Mouse (Mus musculus) natural killer cell, adult 2 months (primary cell): ENCODE results near the gene Hand2.

ENCODE experiments used
- DNase-seq, 2 experiments: peaks; one replicate each; pipeline ENCODE4 v3.0.0; 2022; ENCODE audit warnings: low spot score in 2 of 2

Hand2 gene

DNA sequence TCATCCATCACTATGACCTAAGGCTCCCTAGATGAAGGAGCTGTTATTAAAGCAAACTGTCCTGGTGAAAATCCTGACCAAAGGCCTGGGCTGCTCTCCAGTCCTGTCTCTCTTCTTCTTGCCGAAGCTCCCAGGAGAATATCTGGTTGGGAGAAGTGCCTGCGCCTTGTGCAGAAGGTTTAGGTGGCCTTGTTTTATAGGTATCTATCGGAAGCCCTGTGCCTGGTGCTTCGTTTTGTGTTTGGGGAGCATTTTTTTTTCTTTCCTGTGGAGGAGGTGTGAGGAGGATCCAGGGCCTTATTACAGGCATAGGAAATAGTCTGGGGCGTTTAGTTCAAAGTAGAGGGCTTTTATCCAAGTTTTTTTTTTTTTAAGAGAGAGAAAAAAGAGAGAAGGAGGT lies 3.9 kb downstream of the Hand2 start:
- no peak for DNase-seq

DNA sequence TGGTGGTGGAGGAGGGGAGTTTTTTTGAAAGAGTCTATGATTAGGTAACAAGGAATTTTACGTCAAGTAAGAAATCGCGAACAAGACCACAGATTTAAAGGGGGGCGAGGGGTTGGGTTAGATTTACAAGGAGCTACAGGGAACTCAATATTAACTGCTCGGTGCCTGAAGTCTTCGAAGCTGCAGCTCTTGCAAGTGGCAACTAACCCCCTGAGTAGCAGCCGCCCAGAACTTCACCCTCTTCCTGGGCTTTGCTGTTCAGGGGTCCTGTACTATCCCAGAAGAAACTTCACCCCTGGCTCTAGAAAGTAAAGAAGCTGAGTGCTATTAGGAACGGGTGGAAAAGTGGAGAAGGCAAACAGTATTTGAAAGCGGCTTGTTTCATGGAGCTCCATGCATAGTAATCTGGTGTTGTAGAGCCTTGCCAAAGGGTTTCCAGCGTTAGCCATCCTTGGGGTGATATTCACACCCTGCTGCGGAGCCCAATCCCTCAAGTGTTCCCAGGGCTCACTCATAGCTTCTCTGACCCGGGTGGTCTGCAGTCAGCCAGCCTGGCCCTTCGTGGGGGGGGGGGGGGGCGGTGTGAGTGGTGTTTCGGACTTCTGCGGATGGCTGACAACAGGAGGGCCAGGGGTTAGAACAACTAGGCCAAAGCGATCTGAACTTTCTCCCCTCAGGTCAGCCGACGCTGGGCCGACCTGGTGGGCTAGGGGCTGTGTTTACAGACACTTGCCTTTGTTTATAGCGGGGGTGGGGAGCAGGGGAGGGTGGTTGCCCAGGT lies 4.5 kb downstream of the Hand2 start:
- no peak for DNase-seq

DNA sequence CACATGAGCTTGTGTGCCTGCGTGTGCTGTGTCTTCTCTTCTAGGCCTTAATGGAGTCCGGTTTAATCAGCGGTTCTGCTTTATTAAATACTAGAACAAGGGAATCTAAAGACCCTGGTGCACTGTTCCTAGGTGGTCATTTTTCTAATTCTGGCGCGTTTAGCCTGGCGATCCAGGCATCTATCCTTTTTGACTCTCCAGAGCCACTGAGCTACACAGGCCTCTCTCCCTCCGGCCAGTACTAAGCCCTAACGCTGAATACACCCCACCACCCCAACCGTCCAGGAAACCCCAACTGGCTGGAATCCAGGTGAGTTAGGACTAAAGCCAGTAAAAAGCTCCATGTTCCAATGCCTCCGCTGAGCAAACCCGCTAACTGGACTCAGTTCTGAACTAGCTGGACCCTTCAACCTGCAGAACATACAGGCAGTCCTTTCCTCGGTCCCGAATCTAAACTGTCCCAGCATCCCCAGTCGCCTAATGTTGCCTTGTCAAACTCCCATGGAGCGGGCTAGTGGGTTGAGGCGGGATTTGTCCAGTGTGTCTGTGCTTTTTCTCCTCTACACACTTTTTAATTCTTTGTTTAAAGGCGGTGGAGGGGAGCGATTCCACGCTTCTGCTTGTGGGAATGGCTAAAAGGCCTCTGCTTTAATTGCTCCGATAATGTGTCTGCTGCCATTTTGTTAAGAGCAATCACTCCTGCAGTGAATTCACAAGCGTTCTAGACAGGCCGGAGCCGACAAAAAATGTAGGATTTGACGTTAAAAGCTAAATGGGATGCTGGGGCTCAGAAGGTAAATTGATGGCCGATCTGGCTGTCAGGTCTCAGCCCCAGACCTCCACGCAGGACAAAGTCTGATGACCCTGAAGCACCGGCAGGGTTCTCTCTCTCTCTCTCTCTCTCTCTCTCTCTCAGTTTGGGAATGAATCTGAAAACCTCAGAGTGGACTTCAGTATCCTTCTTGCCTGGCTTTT lies 5.6 kb downstream of the Hand2 start:
- no peak for DNase-seq

DNA sequence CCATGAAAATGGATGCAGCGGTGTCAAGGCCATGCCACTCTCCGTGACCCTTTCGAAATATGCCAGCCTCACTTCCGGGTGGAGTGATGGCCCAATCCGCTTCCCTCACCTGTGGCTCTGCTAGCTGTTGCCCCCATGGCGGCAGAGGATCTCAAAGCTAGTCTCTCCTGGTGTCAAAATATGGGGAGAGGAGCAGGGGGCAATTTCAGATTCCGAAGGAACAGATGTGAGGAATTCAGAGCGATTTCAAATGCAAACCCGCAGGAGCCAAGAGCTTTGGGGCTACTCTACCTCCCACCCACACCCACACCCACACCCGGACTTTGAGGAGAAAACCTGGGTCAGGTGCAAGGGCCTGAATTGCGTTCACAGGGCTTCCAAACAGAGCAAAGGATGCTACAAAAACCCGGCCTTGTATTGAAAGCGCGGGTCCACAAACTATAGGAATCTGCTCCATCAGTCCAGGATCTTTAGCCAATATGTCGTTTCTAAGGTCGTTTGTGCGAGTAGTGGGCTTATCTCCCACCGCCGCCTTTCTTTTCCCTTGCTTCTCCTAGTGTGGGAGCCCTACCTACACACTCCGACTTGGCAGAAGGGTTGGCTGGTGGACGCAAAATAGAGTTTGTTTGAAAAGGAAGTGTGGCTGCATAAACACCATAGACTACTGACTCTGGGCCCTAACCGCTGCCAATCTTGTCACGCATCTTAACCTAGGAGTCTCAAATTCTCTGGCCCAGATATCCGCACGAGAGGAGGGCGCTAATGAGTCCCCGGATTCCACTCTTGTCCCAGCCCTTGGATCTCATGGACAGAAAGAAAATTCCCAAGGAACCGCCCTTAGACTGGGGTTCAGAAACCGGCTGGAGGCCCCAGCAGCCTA lies 6.7 kb downstream of the Hand2 start:
- no peak for DNase-seq

DNA sequence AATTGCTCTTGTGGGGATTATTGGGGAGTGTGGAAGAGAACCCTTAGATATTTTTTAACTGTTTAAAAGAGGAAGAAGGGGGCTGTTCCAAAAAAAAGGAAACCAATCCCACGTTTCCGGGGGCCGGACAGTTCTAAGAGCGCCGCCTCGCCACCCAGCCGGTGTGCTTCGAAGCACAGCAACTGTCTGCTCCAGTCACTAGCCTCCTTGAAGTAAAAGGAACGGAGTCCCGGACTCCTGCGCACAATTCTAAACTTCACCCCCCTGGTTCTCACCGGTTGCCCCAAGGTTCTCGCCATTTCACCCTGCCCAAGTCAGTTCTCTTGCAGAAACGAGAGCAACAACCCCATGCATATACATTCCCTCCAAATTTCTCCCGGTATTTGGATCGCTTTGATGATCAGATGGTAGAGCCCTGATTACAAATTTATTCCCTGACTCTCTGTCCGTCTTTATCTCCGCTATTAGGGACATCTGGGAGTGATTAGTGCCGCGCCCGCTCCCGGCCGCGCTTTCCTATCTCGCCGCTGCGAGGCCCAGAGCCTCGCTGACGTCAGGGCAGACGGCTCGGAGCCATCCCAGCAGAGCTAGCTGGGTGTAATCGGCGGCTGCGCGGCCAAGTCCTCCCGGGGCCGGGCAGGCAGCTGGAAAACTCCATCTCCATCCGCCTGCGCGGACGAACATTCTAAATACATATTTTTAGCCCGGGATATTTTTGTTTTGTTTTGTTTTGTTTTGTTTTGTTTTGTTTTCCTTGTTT lies 7.6 kb downstream of the Hand2 start:
- DNase-seq: no peak

DNA sequence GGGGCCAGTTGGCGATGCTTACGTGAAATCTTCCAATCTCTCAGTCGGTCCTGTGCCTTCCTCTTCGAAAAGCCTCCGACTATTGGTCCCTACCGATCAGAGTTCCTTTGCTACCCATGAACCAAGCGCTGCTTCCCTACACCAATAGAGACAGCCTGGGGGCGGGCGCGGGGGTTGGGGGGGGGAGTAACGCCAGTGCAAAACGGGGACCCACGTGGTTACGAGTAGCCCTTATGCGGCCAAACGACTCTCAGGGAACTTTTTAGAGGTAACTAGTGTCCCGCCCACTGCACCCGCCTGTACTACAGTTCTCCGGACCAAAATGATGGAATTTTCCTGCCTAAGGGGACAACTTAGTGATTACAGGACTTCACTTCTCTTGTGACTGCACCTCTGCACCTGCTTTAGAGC lies 8.2 kb downstream of the Hand2 start:
- no peak for DNase-seq

DNA sequence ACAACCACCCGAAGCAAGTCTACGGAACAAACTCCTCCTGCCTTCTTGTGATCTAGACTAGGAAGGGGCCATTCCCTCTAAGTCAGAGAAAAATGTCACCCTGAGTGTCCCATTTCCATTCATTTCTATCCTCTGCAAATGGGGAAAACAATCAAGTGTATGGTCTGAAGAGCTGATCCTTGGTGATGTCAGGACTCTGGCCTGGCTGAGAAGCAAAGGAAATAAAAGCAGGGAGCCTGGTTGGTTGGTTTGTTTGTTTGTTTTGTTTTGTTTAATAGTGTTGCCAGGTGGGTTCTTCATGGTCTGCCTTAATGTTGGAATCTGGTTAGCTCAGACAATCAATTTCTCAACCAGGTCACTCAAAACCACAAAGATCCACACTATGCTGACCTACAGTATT lies 9.3 kb downstream of the Hand2 start:
- no peak for DNase-seq

DNA sequence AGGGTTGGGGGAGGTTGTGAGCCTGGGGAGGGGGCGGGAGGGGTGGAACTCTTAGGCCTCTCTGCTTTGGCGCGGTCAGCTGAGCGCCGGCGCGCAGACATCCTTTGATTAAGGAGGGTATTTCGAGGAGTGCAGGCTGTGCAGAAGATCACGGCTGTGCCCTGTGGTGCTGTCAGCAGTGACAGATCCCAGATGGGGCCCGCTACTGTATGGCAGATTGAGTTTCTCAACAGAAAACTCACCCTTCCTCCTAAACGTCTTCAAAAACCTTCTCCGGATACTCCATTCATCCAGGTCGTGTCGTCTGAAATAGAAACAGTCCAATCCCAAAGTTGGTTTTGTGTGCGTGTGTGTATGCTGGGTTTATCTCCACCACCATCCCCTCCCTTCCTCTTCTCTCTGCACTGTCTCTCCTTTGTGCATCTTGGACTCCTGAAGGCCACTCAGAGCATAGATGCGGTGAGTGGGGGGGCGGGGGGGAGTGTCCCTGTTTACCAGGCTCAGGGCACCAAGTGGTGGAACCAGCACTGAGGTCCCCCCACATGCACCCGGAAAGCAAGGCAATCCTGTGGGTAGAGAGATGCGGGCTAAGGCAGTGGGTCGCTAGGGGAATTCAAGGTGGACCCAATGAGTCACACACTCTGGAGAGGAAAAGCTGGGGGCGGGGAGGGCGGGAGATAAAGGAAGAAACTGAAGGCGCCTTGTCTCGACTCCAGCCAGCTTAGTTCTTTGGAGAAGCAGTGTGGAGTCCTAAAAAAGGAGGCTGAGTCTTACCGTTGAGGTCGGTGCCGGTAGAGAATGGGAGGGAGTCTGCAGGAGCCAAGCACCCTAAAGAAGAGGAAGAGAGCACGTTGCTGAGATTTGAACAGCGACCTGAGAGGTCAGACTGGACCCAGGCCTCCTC lies 11.2 kb downstream of the Hand2 start:
- no peak for DNase-seq

DNA sequence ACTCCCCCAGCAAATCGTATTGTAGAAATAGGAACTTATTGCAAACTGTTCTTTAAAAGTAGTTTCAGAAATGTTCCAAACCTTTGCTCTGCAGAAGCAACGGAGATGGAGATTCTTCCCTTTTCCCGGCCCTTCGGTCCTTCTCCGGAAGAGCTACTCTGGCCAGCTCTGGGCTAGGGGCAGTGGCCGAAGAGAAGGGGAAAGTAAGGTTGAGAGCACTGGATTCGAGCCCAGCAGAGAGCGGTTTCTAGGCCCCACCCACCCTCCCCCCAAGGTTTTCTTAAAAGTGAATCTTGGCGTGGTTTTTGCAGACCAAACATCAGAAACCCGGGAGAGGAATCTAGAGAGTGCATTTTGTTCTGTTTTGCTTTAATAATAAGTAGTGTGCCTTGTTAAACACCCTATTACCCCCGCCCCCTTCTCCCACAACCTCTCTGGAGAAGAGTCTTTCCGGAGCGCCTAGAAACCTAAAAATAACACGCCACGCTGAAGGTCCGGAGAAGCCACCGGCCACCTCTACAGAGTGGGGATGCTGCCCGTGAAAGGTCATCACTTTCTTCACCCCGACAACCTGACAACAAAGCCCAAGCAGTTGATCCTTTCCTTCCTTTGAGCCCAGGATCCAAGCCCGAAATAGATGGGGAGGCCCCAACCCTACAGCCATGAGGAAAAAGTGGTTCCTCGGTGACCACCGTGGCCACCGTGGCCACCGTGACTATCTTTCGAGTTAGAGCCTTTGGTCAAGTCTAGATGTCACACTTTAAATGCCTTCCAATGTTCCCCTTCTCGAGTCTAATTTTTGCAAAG lies 12.1 kb downstream of the Hand2 start:
- no peak for DNase-seq

DNA sequence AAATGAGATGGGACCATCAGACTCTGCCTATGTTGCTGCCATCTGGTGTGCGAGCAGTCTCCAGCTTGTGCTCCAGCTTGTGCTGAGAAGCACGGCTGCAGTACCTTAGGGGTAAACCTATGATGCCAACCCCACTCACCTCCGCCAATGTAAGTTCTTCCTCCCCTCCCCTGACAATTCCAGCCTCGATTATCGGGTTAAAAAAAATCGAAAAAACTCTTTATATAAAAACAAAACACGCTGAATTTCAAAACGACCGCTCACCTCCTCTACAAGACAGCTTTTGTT lies 12.6 kb downstream of the Hand2 start:
- DNase-seq: no peak

DNA sequence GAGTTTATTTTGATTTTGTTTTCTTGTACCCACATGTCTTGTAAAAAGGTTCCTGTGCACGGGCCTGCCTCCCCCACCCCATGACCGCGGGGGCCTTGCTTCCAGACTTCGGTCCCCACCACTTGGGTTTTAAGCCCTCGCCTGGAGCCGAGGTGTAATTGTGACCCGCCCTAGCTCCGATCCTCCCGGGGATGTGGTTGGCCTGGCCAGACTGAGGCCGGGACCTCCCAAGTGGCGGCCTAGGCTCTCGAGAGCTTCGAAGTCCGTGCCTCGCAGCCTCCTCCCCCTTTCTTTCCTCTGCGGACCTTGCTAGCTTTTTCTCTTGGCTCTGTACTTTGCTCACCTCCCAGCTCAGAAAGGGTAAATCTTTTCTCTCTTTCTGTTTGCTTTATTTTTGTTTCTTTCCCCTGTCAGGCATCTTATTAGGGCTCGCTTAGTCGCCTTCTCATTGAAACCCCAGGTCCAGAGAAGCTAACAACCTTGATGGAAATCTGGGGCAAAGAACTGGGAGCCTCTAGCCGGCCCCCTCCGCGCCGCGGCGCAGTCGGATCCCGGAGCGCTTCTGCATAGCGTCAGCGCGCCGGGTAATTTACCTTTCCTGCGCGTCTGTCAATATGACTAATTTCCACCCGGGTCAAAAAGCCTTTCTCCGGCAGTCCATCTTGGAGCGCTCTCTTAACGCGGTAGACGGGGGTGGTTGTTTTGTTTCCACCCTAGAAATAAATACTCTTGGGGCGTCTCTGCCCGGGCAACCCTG lies 13.2 kb downstream of the Hand2 start:
- DNase-seq: no peak

DNA sequence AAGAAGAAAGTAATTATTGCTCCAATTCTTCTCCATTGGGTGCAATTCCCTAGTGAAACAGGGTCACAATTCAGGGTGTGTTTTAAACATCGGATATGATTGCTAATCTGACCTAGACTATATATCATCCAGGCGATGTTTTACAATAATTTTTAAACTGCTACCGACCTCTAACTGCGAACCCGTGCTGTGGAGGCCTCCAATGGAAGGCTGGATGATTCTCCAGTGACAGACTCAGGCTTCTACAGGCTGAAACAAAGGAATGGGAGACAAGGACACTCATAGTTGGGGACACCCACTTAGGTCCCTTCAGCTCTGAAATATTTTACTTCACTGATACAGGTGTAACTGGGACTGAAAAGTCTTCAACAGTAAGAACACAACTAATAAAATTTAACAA lies 13.9 kb downstream of the Hand2 start:
- no peak for DNase-seq

DNA sequence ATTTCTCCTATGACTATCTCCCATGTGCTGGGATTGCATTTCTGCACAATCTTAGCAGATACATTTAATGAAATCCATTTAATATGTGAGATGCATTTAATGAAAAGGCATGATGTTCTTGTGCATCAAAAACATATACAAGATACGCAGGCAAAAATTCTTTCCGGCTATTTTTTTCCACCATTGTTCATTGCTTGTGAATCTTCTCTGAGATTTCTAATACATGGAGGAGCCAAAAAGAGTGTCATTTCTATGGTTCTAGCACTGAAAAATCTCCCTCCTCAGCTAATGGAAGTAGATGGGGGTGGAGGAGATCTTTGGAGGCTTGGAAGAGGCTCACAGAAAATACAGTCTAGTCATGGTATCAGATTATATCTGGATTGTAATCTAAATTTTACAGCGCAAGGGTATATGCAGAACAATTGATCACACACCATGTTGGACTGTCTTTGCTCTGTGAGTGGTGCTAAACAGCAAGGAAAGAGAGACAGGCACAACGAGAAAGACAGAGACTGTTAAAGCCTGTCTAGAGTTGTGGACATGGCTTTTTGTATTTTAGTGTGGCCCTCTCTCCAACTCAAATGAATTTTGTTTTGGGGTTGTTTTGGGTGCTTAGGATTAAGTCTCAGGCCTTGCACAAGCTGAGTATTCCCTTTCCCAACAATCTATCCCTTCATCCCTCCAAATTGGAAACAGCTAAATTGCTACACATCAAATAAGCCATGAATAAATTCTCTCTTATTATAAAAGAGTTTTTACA lies 16.7 kb downstream of the Hand2 start:
- DNase-seq: no peak

DNA sequence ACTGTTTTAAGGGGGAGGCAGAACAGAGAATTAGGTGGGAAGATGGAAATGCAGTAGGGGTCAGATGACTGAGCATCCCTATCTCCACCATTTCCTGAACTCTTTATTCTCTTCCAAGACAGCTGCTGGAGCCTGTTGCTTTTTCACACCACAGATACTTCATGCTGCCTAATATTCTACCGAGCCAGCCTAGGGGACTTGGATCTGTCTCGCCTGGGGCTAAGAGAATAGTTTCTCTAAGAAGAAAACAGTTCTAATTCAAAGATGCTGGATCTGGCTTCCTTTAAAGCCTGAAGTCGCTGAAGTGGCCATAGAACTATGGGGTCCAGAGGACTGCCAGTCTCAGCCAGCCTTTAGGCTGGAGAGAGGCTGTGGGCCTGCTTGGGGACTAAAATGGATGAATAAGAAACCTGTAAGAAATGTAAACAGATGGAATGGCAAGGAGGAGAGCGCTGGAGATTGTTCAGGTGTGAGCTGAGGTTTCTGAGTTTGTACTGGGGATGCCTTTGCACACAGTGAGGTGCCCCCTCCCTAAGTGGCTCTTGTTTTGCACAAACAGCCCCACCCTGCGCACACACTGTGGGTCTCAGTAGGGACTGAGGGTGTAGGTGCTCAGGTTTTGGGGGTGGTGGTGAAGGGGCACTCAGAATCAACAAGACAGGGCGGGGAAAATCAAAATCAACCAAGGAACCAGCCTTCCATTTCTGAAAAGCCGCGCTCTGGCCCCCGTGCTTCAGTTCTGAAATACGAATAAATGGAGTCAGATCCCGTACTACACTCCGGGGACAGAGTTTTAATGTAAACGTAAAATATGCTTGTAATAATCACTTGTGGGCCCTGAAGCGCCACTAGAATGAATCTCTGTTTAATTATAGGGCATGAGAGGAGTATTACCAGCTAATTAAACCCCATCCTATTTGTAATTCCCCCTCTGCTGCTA lies 19.2 kb downstream of the Hand2 start:
- no peak for DNase-seq

DNA sequence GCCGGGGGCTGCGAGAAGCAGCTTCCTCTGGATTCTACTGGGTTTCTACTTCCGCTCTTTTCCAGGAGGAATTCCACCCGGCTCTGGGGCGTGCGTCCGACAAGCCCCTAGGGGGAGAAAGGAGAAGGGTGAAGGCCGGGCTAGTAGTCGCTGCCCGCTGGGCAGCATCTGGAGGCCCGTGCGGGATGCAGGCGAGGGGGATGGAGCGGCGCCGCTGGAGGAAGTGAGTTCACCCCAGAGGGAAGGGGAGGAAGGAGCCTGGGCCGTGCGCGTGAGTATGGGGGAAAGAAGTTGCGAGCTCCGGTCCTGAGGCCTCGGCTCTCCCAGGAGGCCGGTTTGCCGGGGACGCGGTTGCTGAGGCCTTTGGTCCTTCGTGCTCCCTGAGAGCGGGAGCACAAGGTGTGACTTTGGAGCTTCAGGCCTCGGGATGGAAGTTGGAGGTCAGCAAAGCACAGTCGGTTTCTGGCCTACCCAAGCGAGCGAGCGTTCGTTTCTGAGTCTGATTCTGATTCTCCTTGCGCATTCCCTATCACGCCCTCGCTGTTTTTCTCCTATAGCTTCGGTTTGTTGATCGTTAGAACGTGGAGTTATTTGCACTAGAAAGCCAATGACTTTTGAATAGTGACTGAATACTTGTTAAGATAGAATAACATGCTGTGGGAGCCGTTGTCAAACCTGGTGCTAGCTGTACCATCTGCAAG lies 20.2 kb downstream of the Hand2 start:
- DNase-seq: no peak

DNA sequence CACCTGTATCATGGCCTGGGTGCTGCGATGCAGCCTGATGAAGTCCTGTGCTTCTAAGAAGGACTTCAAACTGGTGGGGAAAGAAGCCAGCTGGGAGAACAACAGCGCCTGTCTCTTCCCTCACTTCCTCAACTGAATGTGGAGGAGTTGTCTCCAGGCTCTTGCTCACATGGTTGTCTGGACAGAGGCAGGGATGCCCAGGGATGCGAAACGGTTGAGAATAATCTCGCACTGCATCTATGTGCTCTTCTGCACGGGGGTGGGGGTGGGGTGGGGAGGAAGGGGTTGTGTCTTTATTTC lies 20.7 kb downstream of the Hand2 start:
- no peak for DNase-seq
